Mouse (Mus musculus) gastrocnemius, adult 2 months (tissue): ENCODE data around the gene Caskin1. TPM values are rescaled to one million over a fixed set of nuclear protein-coding genes. Genes with fewer than 3 reads are reported as not detected.

ENCODE experiments used
- DNase-seq: peaks from one replicate; pipeline ENCODE4 v3.0.0; 2022
- H3K27ac ChIP-seq: fragments of 200-600 bp; 2 replicates; pipeline ENCODE4 v1.8.1; 2022; ENCODE audit warnings: mild to moderate bottlenecking
- H3K4me3 ChIP-seq: fragments of 200-600 bp; 2 replicates; pipeline ENCODE4 v1.8.1; 2022; ENCODE audit warnings: mild to moderate bottlenecking, moderate library complexity
- CTCF ChIP-seq: fragments of 200-600 bp; IDR thresholded peaks from 2 replicates; pipeline ENCODE4 v1.8.1; 2022; ENCODE audit warnings: antibody characterized with exemption, mild to moderate bottlenecking, moderate library complexity
- intact Hi-C: fragments of 180-260 bp; cut with DNase I; formaldehyde crosslinking; loops from one replicate; pipeline ENCODE4 v1.15.1; 2025
- total RNA-seq, 2 experiments: library from RNA; stranded (reverse); gene quantifications; 2 replicates each; pipeline ENCODE4 v1.2.3; 2021

Caskin1 gene
- total RNA-seq, 2 experiments from 2014 or later, result 0.08 TPM; not detected in 1

- intact Hi-C loops, result no loop called here
- peak; percentile 99 for DNase-seq
- no peak for TF ChIP-seq CTCF
- H3K4me3 ChIP-seq, result peak within 1 kb of the TSS; percentile 96
- H3K27ac ChIP-seq, result peak within 1 kb of the TSS; percentile 98
These were observed 61.4 kb downstream of the Caskin1 start, which contains the start of gene Pkd1 for GRCm38 (mm10) chr17:24549618-24550415. Pkd1 (plus strand) TSS chr17:24549834.

GRCm38 (mm10) chr17:24550416-24551049 is 62.1 kb downstream of the Caskin1 start:
- intact Hi-C loops, result no loop called here
- TF ChIP-seq CTCF, result no peak
- Histone ChIP-seq H3K4me3 (peak overlapping the region; percentile 96), H3K27ac (peak overlapping the region; percentile 98)
- DNase-seq, result peak; percentile 91

GRCm38 (mm10) chr17:24551050-24551444 is 62.6 kb downstream of the Caskin1 start:
- TF ChIP-seq CTCF, result no peak
- H3K27ac ChIP-seq, result peak overlapping the region; percentile 98
- DNase-seq, result no peak
- intact Hi-C loops, result no loop called here
- H3K4me3 ChIP-seq, result peak overlapping the region; percentile 96

GRCm38 (mm10) chr17:24557091-24557490 is 68.7 kb downstream of the Caskin1 start:
- TF ChIP-seq CTCF, result no peak
- DNase-seq, result peak; percentile 76
- Histone ChIP-seq H3K27ac (peak overlapping the region; percentile 86), H3K4me3 (peak overlapping the region; percentile 27)
- intact Hi-C loops, result no loop called here

Other genes starting within 250 kb of the Caskin1 start
- under 1 TPM; 0.41 to 0.64 TPM for gene Ccnf, start 237.1 kb upstream of the Caskin1 start, total RNA-seq
- not detected for gene Abca17, start 137.5 kb upstream of the Caskin1 start, total RNA-seq
- gene Abca3, start 136.7 kb upstream of the Caskin1 start, total RNA-seq, result 1 to 10 TPM; 6.8 to 7.9 TPM
- gene Rnps1, start 74.0 kb upstream of the Caskin1 start, total RNA-seq, result 10 to 100 TPM; 51.9 TPM
- gene Eci1, start 62.0 kb upstream of the Caskin1 start, total RNA-seq, result 100 to 1,000 TPM; 112 to 209 TPM
- 1 to 10 TPM; 1.4 to 2.2 TPM for gene Dnase1l2, start 45.5 kb upstream of the Caskin1 start, total RNA-seq
- gene E4f1, start 18.3 kb upstream of the Caskin1 start, total RNA-seq, result 10 to 100 TPM; 11.4 to 16.5 TPM
- 10 to 100 TPM; 50.8 to 56.3 TPM for gene Pgp, start 18.2 kb upstream of the Caskin1 start, total RNA-seq
- gene Bricd5, start 14.7 kb upstream of the Caskin1 start, total RNA-seq, result not detected
- 10 to 100 TPM; 12.1 to 14.8 TPM for gene Mlst8, start 9.5 kb upstream of the Caskin1 start, total RNA-seq
- gene Traf7, start 39.3 kb downstream of the Caskin1 start, total RNA-seq, result 10 to 100 TPM; 27.3 to 35.2 TPM
- gene Rab26, start 45.6 kb downstream of the Caskin1 start, total RNA-seq, result not detected
- 10 to 100 TPM; 18.3 to 25.0 TPM for gene Pkd1, start 61.2 kb downstream of the Caskin1 start, total RNA-seq
- 10 to 100 TPM; 84.9 to 90.4 TPM for gene Tsc2, start 144.0 kb downstream of the Caskin1 start, total RNA-seq
- gene Nthl1, start 144.1 kb downstream of the Caskin1 start, total RNA-seq, result 1 to 10 TPM; 2.6 to 3.4 TPM
- gene Slc9a3r2, start 161.7 kb downstream of the Caskin1 start, total RNA-seq, result 10 to 100 TPM; 27.8 to 52.9 TPM
- gene Npw, start 169.9 kb downstream of the Caskin1 start, total RNA-seq, result not detected
- 10 to 100 TPM; 22.1 to 24.5 TPM for gene Zfp598, start 181.1 kb downstream of the Caskin1 start, total RNA-seq
- not detected for gene Syngr3, start 201.4 kb downstream of the Caskin1 start, total RNA-seq
- 10 to 100 TPM; 32.8 to 37.5 TPM for gene Gfer, start 207.6 kb downstream of the Caskin1 start, total RNA-seq
- gene Noxo1, start 207.6 kb downstream of the Caskin1 start, total RNA-seq, result under 1 TPM; 0.56 to 0.74 TPM
- 10 to 100 TPM; 15.5 to 16.7 TPM for gene Tbl3, start 219.1 kb downstream of the Caskin1 start, total RNA-seq
- not detected for gene Rnf151, start 229.5 kb downstream of the Caskin1 start, total RNA-seq
- gene Rps2, start 229.5 kb downstream of the Caskin1 start, total RNA-seq, result 100 to 1,000 TPM; 508 to 641 TPM
- 100 to 1,000 TPM; 367 to 608 TPM for gene Ndufb10, start 235.9 kb downstream of the Caskin1 start, total RNA-seq
- gene Rpl3l, start 239.2 kb downstream of the Caskin1 start, total RNA-seq, result 100 to 1,000 TPM; 753 to 889 TPM
- gene Msrb1, start 248.0 kb downstream of the Caskin1 start, total RNA-seq, result 100 to 1,000 TPM; 165 to 220 TPM